Mouse (Mus musculus): ENCODE measurements around the gene Wdtc1.

DNA sequence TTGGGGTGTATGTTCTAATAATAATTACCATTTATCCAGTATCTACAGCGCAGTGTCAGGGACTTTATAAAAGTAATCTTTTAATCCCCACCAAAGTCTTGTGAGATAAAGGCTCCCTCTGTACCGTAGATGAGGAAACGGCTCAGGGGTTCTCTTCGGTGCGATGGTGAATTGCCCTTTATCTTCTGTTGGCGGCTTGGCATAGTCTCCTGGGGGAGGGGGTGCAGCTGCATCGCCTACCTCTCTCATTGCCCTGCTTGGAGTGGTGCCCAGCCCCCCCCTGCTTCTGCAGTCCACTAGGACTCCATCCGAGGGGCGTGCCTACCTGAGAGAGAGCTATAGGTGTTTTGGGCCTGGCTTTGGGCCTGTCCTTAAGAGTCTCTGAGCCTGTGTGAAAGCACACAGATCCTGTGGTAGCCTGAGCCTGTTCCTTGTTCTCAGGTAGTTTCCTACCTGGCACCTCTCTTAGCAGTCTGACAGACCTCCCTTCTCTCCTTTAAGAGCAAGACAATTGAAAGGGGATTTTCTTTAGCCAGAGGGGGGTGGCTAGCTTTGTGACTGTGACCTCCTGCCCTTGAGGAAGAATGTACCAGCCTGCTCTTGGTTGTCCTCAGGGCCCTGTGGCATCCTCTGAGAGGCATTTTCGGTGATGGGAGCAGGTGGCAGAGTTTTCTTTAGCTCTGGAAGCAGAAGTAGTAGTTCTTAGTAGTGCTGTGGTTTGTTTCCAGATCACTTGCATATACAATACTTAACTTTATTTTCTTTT is 22.7 kb upstream of the Wdtc1 start:
- no peak for TF ChIP-seq CTCF (IDR thresholded peaks at IDR 0.05; ENCODE audit: extremely low read depth, insufficient read depth, insufficient read length, insufficient replicate concordance)
- no peak for TF ChIP-seq POLR2A (IDR thresholded peaks at IDR 0.05; ENCODE audit: low read depth, low read length)

Data from spleen, adult 2 months (tissue).